Mouse (Mus musculus) frontal cortex, adult (tissue): Measurements from ENCODE around the gene Agfg2.
"Not testable (repeated sequence)": the region's sequence is repeated elsewhere in the genome, so short reads cannot be mapped to it uniquely, and the experiment has no call there.

Experiments
- ATAC-seq: cut with Nextera tagmentation; 2 replicates; pipeline ENCODE4 v1.9.2; 2017; ENCODE audit warnings: mild to moderate bottlenecking, moderate library complexity, mixed read lengths; ENCODE audit not compliant: low TSS enrichment

The Agfg2 gene

DNA sequence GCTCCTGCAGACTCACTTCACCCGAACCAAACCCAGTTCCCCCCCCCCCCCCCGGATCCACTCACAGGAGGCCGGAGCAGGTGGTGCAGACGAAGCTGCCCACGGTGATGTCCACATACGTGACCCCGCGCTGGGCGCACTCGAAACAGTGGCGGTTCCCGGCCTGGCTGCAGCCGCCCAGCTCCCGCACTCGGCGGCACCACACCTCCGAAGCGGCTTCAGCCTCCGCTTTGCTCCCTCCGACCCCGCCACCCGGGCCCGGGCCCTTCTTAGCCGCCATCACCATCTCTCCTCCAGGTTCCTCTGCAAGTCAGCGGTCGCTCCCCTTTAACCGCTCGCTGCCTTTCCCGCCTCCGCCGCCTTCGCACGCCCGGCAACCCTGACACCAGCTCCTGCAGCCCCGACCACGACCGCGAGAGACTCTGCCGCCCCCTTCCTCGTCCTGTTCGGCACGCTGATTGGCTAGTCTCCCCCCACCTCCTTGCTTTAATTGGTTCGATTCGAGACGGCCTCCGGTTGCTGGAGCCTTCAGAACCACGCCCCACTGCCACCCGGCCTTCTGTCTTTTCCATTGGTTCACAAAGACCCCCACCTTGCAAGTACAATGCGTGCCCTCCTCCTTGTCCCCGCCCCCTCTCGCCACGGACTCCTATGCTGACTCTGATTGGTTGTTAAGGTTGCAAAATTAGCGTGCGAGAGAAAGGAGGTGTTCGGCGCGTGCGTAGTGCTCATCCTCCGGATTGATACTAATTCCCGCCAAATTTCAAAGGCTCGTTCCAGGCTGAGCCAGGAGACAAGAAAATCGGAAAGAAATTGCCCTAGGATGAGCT lies at the start of gene Agfg2:
Gene Agfg2 (minus strand): TSS at position 433 of the 830 bp plus-strand sequence.
- ATAC-seq: peak; percentile 97

DNA sequence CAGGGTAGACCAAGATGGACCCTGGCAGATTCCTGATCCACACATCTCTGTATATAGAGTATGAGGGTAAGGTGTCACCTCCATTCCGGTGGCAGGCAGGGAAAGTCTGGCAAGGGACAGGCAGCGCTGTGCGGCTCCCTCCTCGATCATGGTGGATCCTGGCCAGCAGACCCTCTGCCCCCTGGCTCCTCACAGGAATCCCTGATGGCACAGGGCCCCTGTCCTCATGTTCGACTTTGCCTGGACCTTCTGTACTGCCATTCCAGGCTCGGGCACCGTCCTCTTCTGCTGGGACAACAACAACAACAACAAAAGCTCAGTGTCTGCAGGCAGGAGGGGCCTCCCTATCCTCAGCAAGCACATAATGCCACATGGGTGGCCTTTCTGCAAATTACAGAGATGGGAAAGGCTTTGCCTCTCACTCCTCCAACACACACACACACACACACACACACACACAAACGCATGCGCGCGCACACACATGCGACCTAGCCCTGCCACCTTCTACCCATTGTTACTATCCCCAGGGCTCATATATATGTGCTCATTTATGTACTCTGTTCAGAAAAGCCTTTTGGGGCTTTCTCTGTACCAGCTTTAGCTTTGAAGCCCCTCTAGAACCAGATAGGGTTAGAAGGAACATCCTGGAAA lies 49.2 kb upstream of the Agfg2 start:
- no peak for ATAC-seq

DNA sequence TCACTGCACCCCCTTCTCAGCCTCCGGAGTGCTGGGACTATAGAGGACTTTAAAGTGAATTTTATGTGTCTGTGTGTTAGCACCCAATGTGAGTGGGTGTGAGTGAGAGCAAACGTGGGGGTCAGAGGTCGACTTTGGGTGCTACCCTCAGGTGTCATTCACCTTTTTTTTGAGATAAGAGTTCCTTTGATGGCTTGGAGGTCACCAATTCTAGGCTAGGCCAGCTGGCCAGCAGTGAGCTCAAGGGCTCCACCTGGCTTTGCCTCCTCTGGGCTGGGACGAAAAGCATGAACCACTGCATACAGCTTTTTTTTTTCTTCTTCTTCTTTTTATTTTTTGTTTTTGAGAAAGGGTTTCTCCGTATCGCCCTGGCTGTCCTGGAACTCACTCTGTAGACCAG lies 42.2 kb upstream of the Agfg2 start:
- ATAC-seq: no peak

DNA sequence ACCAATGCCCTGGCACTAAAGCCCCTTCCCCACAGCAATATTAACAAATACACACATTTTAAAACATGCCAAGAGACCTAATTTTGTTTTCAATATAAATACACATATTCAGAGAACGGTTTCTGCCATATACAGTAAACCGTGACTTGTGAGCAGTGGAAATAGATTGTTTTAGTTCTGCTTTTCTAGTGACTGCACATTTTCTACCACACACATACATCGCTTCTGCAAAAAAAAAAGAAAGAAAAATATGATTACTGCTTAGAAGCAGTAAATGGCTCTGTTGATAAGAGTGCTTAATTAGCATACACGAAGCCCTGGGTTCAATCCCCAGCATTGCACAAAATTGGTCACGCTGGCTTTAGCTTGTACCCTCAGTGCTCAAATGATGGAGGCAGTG lies 39.3 kb upstream of the Agfg2 start:
- no peak for ATAC-seq

DNA sequence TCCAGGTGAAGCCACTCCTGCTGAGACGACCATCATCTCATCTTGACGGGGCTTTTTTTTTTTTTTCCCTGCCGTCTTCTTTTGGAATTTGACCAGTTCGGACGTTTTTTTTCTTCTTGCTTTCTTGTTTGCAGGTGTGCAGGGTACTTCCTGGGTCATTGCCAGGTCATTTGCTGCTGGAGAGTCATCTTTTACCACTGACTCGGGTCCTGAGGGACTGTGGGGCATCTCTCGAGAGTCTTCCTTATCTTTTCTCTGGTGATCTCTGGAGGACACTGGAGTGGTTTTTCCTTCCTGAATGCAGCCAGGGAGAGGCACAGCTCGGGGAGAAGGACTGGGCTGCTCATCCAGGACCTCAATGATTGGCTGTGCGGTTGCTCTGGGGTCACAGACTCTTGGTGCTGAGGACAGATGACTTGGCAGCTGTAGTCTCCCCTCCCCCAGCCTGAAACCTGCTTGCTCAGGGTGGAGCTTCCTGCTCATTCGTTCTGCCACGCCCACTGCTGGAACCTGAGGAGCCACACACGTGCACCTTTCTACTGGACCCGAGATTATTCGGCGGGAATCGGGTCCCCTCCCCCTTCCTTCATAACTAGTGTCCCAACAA lies 36.1 kb upstream of the Agfg2 start:
- not testable (repeated sequence) for ATAC-seq

DNA sequence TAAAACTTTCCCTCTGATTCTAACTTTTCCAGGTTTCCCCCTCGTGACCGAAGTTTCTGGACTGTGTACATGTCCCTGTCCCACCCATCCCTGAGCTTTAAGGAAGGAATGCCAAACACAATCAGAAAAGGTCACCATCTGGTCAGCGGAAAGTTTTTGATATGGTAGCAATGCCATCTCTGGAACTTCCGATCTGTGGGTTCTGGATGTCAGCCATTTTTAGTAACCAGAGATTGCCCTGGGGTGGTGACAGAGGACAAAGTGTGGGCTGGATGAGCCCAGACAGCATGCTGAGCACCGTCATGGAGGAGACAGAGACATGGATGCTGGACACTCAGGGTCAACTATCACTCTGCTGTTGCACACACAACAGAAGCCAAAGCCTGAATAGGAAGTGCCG lies 34.6 kb upstream of the Agfg2 start:
- ATAC-seq: no peak

DNA sequence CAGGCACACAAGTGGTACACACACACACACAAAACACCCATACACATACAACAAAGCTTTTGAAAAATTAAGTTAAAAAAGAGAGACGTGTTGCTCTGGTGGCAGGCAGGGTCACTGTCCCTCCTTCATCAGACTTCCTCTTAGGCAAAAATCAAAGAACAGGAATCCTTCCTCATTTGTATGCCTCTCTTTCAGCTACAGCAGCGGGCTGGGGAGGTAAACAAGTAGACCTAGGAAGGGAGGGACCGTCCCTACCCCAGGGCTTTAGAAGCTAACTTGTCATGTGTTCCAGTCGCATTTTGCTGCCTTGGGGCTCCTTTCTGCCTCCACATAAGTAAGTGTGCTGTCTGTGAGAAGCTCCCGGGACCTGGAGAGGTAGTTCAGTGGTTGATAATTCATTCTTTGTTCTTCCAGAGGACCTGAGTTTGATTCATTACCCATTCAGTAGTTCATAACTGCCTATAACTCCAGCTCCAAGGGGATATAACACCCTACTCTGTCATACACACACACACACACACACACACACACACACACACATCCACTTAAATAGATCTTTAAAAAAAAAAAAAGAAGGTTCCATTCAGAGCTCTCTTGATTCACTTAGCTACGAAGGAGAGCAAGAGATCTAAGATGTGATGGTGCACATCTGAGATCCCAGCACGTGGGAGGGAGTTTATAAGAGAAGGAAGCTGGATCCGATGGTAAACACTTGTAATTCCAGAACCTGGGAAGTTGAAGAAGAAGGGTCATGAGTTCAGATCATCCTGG lies 33.7 kb upstream of the Agfg2 start:
- ATAC-seq: no peak

DNA sequence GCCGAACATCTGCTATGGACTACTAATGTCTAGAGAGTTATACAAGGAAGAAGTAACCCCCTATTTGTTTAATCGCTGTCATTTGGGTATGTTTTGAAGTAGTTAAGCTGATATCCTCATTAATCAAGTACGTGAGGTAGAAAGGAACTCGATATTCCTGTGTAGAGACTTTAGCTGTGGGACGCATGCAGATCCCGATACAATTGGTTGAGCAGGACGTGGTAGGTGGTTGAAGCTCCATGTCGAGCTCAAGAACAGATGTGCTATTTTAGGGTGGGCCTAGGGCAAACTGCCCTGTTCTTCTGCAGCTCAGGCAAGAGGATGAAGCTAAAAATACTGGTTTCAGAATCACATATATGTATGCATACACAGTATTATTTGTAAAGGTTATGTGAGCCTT lies 31.2 kb upstream of the Agfg2 start:
- ATAC-seq: no peak

DNA sequence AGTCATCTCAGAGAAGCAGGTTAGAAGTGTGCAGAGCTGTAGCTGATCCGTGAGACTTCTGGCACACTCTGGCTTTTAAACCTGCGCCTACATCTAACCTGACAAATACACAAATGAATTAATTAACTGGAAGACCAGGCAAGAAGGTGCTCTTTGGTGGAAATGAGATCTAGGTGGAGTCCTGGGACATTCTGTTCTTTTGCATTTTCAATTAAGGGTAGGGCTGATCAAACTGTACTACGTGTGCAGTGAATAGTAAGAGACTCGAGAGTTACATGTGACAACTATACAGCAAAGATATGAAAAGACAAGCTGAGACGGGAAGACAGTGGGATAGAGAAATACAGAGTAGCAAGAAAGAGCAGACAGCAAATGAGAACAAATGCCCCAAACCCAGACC lies 28.9 kb upstream of the Agfg2 start:
- ATAC-seq: no peak

DNA sequence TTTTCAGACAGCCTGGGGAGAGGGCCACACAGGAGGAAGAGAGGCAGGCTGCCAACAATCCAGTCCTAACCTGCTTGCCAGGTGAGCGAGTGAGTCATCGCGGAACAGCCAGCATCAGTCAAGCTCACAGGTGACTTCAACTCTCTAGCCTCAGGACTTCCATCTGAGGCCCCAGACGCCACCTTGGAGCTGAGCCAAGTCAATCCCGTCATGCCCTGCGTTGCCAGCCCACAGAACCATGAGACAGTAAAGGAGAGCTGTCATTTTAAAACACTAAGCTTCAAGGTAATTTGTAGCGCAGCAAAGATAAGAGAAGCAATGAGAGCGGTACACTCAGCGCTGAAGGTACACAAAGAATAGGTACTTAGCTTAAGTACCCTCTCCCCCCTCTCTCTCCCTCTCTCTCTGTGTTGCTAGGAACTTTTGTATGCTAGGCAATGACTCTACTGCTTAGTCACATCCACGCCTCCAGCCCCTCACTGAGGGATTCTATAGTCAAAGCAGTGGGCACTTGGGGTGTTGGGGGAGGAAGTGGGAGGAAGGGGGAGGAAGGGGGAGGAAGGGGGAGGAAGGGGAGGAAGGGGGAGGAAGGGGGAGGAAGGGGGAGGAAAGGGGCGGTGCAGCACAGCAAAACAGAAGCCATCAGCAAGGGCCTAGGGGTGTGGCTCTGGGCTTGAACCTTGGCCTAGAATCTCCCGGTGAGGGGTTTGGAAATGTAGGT lies 22.5 kb upstream of the Agfg2 start:
- no peak for ATAC-seq

DNA sequence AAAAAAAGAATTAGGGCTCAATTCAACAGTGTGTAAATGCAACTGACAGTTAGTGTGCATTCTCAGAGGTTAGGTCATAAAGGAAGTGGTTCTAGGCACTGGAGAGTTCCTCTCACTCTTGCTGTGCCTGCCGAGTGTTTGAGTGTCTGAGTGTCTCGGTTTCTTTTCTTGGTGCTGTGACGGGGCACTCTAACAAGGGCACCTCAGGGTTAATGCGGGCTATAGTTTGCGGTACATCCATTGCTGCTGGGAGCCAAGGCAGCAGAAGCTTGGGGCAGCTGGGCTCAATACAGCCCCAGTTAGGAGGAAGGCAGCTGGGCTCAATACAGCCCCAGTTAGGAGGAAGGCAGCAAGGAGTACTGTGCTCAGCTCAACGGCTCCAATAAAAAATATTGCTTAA lies 20.7 kb upstream of the Agfg2 start:
- ATAC-seq: no peak

DNA sequence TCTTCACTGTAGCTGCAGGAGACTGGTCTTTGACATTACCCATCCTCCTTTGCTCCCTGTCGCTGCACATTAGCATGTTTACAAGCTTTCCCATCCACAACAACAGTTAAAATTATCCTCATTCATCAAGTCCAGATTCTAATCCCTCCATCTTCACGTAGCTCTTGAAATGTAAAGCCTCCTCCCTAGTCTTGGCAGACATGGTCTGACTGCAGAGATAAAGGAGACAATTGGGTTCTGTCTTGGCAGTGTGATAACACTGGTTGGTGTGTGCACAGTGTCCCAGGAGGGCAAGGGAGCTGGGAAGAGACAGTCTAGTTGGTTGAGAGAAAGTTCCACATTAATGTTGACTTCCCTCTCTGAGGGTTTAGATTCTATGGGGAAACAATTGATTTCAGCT lies 15.3 kb upstream of the Agfg2 start:
- no peak for ATAC-seq

DNA sequence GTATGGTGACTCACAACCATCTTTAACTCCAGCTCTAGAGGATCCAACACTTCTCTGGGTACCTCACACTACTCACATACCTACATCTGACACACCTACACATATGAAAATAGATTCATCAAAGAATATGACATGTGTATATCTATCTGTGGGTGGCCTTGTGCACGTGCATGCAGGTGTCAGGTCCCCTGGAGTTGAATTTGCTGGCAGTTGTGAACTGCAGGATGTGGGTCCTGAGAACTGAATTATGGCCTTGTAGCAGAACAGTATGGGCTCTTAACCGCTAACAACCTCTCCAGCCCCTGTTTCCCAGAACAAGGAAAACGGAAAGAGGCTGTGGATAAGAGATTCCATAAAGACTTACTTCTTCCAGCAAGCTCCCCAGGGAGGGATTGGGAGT lies 14.6 kb upstream of the Agfg2 start:
- no peak for ATAC-seq

DNA sequence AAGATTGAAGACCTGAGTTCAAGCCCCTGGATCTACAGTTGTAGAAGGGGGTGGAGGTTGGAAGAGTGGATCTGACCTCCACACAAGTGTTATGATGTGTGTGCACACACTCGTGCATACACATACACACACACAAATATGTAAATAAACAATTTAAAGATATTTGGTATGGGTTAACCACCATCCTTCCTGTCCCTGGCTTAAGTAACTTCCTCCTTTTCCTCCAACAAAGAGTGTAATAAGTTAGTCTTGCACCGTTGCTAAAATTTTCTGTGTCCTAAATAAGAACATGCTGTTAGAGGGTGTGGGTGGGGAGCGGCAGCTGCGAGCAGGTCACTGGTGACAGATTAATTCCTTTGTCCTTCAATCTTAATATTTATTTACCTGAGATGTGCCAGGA lies 11.4 kb upstream of the Agfg2 start:
- ATAC-seq: no peak

DNA sequence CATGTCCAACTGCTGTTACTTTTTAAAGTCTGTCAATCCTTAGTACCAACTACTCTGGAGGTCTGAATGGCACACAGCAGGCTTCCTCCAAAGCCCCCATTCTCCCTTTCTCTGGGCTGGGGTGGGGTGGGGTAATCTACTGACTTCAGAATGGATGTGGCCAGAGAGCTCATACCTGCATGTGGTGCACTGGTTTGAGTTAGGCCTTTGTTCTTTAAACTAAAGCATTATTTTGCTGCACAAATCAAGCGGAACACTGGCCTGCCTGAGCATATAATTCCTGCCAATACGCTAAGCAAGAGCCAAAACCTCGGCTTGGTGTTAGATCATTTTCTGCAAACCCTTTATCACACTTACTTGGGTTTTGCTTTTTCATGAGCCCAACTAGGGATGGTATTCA lies 10.3 kb upstream of the Agfg2 start:
- no peak for ATAC-seq

DNA sequence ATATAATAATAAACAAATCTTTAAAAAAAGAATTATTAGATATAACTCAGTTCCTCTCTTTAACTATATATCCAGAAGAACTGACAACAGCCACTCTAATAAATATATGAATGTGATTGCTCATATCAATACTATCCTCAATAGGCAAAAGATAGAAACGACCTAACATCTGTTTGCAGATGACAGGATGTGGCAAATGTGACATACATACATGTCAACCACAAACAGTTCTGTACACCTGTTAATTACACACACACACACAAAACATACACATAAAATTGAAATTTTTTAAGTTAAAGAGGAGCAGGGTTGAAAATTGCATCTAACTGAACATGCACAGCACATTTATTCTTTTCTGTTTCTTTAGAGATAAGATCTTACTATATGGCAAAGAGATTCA lies 7.4 kb upstream of the Agfg2 start:
- no peak for ATAC-seq

DNA sequence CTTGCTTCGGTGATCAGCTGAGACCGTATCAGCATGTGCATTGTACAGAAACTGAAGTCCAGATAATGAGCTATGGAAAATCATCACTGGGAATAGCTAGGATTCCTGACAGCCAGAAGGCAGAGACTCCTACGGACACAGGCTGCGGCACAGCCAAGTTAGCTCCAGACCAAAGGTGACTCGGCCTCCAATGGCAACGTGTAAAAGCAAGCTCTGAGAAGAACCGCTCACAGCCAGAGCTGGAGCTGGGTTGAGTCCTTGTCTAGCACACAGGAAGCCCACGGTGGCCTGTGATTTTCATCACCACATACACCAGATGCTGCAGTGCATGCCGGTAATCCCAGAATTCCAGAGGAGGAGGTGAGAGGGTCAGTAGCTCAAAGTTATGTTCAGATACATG lies 6.0 kb upstream of the Agfg2 start:
- ATAC-seq: no peak

DNA sequence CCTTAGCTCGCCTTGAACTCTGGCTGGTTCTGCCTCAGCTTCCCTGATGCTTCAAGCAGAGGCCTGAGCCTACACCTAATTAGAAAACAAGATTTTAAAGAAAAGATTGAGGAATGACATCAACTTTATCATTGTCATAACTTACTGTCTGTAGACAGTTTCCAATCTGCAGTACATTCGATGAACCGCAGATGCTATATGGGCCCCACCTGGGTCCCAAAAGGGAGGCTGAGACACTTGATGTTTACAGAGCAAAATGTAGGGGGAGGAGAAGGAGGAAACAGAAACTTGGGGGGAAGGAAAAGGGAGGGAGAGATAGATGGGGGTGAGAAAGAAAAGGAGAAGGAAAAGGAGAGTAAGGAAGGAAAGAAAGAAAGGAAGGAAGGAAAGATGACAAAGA lies 5.4 kb upstream of the Agfg2 start:
- no peak for ATAC-seq

DNA sequence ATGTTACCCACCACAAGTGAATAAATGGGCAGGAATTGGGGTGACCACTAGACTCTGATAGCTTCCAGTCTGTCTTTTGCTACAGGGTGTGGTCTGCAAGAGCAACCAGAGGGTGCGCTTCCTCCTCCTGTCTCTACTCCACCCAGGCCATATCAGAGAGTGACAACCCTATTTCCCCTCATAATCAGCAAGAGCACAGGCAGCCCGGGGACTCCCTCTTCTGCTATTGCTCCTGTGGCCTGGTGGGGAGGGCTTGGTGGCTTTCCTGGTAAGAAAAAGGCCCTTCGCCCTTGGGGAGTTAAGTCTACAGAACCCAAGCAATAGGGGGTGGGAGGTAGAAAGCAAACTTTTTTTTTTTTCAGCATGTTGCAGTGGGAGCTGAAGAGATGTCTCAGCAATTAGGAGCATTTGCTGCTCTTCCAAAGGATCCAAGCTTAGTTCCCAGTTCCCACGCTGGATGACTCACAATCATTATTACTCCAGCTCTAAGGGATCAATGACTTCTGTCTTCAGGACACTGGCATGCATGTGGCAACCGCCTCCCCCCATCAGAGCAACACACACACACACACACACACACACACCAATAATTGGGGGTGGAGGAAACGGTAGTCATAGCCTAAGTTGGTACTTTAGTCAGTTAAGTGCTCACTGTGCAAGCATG lies 1.7 kb upstream of the Agfg2 start:
- no peak for ATAC-seq

DNA sequence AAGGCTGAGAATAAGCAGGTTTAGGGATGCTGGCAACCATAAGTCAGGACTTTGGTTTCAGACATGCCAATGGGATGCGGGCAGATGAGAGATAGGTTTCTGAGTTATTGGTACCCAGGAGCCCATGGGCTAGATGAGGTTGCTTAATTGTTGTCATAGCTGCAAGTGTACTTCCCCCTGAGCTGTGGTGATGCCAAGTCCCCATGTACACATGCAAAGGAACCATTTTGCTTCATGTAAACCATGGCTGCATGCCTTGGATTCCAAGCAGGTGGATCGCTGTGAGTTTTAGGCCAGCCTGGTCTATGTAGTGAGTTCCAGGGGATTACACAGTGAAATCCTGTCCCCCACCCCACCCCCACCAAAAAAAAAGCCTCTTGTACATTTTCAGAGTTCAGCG lies 1.1 kb upstream of the Agfg2 start:
- no peak for ATAC-seq
